Mouse (Mus musculus) right cerebral cortex, postnatal 36 days (tissue): Measurements from ENCODE around the gene Cd59a.
"Not testable (repeated sequence)": the region's sequence is repeated elsewhere in the genome, so short reads cannot be mapped to it uniquely, and the experiment has no call there.

ENCODE experiments used
- DNase-seq, 2 experiments: peaks; one replicate each; pipeline ENCODE4 v3.0.0; 2022; ENCODE audit warnings: low spot score in 2 of 2, mixed read lengths in 1 of 2

Cd59a gene

DNA sequence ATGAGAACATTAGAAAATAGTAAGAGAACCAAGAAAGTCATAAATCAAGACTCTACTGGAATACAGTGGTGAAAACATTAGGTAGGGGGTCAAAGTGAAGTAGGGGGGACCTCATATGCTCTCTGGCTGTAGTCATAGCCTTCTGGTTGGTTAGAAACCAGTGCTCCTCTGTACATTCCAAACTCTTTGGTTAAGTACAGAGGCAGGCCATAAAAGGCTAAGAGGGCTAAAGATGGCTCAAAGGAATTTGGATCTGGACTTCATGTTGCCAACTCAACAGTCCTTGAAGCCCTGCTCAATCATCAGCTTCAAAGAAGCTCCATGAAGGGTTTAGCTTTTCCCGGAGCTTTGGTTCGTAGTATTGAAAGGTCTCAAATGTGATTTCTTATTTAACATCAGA lies 13.4 kb downstream of the Cd59a start:
- not testable (repeated sequence) for DNase-seq

GRCm38 (mm10) chr2:104109528-104109927 lies 13.9 kb downstream of the Cd59a start:
- no peak for DNase-seq

DNA sequence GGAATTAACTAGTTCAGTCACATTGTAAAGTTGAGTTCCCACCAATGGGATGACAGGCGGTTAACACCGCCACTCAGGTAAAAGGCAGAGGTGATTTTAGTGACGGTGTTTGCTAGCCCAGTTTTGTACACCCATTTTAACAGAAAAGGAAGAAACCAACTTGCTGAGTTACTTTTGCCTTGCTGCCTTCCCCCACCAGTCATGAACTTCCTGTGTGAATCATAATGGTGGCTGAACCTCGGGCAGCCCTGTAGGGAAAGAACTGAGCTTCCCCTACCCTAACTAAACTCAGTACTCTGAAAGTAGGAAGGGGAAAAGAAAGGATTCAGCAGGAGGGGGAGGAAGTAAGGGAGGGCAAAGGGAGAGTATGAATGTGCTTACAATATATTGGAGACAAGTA lies 14.4 kb downstream of the Cd59a start:
- DNase-seq, result no peak

- DNase-seq, result not testable (repeated sequence)
These were observed 15.7 kb downstream of the Cd59a start for GRCm38 (mm10) chr2:104111170-104111797.

- not testable (repeated sequence) for DNase-seq
These were observed 18.0 kb downstream of the Cd59a start for GRCm38 (mm10) chr2:104113563-104113962.

- no peak for DNase-seq
These were observed 19.3 kb downstream of the Cd59a start for GRCm38 (mm10) chr2:104114898-104115297.

DNA sequence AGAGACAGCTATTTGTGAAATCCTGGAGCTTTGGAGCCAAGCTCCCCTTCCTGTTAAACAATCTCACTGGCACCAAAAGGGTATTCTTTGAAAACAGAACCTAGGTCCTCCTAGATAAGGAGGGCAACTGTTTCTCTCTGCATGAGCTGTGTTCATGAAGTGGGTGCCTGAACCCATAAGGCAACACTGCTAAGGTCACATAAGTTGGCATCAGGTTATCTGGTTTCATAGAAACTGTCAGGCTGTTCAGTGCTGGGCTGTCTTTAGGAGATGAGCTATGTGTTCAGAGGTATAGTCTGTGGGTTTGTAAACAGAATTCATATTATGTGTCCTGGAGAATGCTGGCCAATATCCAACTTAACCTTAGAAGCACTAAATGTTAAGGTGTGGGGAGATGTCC lies 21.6 kb downstream of the Cd59a start:
- not testable (repeated sequence) for DNase-seq

DNA sequence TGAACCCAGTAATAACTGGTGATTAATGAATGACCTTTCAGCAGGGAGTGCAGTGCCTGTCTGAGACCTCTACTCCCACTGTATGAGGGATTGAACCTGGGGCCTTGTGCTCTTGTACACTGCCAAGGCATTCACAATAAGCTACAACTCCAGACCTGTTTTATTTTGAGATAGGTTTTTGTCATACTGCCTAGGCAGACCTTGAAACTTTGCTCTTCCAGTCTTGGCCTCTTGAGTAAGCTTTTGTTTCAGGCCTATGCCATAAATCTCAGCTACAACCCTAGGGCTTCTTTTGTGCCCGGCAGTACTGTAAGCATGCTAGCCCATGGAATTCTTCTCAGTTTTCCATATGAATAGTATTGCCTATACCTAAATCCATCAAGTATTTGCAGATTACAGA lies 23.5 kb downstream of the Cd59a start:
- DNase-seq, result no peak

DNA sequence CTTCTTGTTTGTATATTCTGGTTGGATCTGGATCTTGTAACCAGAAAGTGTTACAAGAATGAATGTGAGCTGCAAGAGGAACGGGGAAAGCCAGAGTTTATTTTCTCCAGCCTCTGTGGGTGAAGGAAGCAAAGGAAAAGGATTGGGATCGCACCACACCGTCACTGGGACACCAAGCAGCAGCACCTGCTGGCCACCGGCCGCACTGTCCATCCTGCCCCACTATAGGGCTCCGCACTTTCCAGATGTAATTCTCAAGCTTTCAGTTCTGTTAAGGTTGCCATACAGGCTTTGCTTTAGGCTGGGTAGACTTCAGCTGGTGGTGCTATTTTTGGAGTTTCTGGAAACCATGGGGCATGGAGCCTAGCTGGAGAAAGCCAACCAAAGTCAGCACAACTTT lies 24.7 kb downstream of the Cd59a start:
- DNase-seq, result no peak

GRCm38 (mm10) chr2:104121681-104122504 lies 26.3 kb downstream of the Cd59a start:
- no peak for DNase-seq

- peak; percentile 79 to 88 for DNase-seq
These were observed 27.1 kb downstream of the Cd59a start, which contains the start of gene A930018P22Rik for GRCm38 (mm10) chr2:104122505-104123378. Gene A930018P22Rik, plus strand, starts transcription at chr2:104122769.

DNA sequence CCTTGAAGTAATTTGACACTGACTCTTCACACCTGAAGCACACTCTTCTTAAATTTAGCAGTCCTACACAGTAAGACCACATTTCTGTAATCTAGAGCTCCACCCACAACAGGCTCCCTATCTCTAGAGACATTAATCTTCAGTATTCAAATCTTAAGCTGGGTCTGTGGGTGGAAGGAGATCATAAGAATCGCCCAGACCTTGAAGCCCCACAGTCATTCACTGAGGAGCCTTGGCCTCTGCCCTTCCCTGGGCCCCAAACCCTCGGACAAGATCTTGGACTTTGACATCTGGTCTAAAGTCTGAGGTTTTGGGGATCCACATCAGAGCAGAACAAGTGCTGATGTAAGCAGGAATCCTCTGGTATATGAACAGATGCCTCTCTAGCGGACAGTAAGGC lies 27.9 kb downstream of the Cd59a start:
- no peak for DNase-seq

GRCm38 (mm10) chr2:104124071-104124470 lies 28.5 kb downstream of the Cd59a start:
- DNase-seq, result no peak

DNA sequence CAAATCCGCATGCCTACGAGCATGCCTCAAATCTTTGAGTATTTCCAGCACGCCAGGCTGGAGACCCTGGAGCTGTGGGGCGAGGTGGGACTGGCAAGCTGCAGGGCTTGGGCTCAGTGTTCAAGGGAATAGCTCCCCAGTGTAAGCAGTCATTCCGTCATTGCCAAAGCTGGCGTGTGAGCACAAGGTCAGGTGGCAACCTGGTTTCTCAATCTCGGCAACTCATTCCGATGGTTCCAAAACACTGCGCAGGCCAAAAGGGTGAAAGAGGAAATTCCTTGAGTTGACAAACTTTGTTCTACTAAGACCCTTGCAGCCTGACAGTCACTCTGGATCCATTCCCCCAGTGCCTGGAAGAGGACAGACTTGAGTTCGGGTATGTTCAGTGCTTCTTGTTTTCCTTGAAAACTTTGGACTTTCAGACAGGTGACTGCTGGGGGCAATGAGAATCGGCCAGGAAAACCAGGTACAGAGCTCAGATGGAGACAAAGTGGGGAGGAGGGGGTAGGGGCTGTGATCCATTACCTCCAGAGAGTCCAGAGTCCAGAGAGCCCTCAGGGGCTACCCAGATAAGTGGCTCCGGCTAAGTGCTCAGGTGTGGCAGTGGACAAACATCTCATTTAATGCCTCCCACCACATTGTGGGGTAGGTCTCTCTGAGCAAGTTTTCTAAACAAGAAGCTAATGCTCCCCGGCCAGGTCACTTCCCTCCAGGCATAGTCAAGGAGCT lies 33.4 kb downstream of the Cd59a start:
- DNase-seq, result no peak

- no peak for DNase-seq
These were observed 34.6 kb downstream of the Cd59a start for GRCm38 (mm10) chr2:104130165-104130564.

- no peak for DNase-seq
These were observed 35.4 kb downstream of the Cd59a start for GRCm38 (mm10) chr2:104130969-104131368.

DNA sequence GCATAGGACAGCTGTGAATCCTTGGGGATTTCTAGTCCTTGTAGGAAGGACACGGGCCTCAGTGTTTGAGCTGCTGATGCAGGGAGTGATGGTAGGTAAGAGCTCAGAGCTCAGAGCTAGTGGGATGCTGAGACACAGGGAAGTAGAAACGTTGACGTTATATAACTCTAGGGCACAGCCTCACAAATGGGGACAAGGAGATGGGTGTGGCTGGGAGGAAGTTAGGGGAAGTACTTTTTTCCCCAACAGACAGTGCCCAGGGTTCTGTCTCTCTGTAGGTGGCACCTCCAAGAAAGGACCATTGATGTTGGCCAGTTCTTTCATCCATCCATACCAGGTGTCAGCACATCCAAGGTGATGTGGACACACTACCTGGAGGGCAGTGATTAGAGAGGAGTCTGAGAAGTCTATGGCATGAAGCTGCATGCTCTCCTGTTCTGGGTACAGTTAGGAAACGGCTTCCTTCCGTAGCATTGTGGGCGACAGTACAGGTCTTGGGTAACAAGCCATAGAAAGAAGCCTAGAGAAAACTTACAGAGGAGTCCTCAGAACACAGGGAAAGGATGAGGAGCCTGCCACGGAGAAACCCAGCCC lies 36.8 kb downstream of the Cd59a start:
- no peak for DNase-seq

DNA sequence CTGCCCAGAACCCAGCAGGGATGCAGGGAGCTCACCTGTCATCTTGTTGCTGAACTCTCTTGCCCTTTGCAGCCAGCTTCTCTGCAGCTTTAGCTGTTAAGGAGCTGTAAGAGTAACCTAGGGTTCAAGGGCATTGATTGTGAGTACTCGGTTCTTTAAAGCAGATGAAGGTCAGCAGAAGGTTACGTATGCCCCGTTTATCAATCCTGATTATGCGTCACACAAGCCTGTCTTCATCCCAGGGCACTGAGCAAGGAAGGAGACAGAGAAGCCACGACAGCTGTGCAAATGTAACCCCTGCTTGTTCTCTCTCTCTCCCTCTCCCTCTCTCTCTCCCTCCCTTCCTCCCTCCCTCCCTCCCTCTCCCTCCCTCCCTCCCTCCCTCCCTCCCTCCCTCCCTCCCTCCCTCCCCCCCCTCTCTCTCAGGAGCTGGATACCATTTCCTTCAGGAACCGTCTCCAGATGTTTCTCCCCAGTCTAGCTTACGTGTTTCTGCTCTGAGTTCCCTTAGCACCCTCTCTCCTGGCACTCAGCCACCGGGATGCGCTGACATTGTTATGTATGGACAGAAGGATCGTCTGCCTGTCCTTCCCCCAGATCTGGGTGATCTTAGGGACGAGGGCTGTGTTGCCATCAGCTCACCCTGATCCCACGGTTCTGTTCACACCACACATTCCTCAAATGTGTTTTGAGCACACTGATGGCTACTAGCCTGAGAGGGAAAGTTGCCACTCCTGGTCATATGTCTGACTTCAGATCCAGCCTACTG lies 37.6 kb downstream of the Cd59a start:
- no peak for DNase-seq

DNA sequence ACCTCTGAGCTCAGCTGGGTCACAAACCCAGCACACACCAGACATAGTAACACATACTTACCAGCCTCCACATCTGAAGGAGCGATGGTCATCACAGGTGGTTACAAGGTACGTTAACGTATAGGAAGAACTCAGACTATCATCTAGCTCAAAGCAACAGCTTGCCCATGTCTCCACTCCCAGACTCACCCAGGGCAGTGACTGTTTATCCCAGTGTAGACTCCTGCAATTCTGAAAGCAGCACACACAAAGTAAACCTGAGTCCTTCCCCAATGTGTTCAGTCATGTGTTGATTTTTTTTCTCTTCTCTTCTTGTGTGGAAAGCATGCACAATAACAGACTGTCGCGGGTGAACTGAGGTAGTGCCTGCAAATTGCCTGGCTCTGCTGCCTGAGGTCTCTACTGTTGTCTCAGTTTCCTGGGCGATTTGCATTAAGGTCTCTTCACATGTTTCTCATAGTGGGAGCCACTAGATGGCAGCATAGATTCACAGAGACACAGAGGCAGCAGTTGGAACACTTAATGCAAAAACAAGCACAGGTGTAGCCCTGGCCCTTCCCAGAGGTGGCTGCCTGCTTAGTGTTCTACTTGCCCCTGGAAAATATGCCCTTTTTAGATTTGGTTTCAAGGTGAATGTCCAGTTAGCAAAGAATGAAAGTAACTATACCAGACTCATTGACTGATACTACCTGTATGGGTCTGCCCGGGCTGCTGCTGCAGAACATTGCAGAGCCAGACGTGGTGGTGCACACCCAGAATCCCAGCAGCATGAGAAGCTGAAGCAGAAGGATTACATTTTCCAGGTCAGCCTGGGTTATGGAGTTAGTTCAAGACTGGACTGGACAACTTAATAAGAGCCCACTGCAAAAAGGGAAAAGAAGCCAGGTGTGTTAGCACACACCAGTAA lies 38.8 kb downstream of the Cd59a start:
- DNase-seq, result peak; percentile 44 to 48
